Mouse (Mus musculus): ENCODE data around the gene Specc1. TPM values are rescaled to one million over a fixed set of nuclear protein-coding genes. Genes with fewer than 3 reads are reported as not detected.

Specc1 gene
- polyA plus RNA-seq, 2 experiments: 8.7 to 8.9 TPM

- ATAC-seq (ENCODE audit: low FRiP score, low read depth): no peak
- Histone ChIP-seq H3K27ac (replicated peaks; ENCODE audit: low read depth, low read length) (no peak overlapping the region), H3K4me2 (replicated peaks; ENCODE audit: low read depth, low read length, severe bottlenecking) (no peak overlapping the region), H3K9me3 (ENCODE audit: control insufficient read depth, low read length) (no peaks in the 10 kb centered on the region), H3K9ac (ENCODE audit: low read depth, low read length, severe bottlenecking) (no peak overlapping the region), H3K4me3 (replicated peaks; ENCODE audit: low read length) (no peak overlapping the region), H3K36me3 (ENCODE audit: control insufficient read depth, insufficient read depth, low read length) (no peaks in the 10 kb centered on the region), H3K27me3 (ENCODE audit: control insufficient read depth, insufficient read depth, low read length) (no peaks in the 10 kb centered on the region), H3K4me1 (ENCODE audit: control insufficient read depth, insufficient read depth, low read length) (no peaks in the 10 kb centered on the region)
- whole genome bisulfite sequencing: 38% methylated on average over 3 of the region's 3 CpGs
- DNase-seq (ENCODE audit: low spot score): peak; percentile 62
- TF ChIP-seq POLR2A (IDR thresholded peaks at IDR 0.05; ENCODE audit: borderline replicate concordance, extremely low read depth, insufficient read depth, insufficient read length): no peak
Measured at GRCm38 (mm10) chr11:62119871-62120270, 163.3 kb downstream of the Specc1 start.

DNA sequence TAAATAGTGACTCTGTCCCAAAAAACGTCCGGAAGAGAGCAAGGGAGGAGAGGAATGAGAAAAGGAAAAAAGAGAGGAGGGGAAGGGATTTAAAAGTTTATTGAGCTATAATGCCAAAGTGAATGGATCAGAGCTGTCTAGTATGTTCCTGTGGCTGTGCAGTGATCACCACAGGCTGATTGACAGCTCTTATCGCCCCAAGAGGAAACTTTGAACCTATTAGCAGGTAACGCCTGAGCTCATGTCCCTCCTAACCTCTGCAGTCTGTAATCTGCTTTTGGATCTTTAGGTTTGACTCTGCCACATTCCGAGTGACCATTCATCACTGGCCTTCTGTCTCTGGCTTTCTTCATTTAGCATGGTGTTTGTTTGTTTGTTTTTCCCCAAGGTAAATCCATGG, 164.8 kb downstream of the Specc1 start:
- no peak for DNase-seq (ENCODE audit: low spot score)
- Histone ChIP-seq H3K4me3 (replicated peaks; ENCODE audit: low read length) (no peak overlapping the region), H3K27ac (replicated peaks; ENCODE audit: low read depth, low read length) (no peak overlapping the region), H3K4me1 (ENCODE audit: control insufficient read depth, insufficient read depth, low read length) (no peaks in the 10 kb centered on the region), H3K36me3 (ENCODE audit: control insufficient read depth, insufficient read depth, low read length) (no peaks in the 10 kb centered on the region), H3K4me2 (replicated peaks; ENCODE audit: low read depth, low read length, severe bottlenecking) (no peak overlapping the region), H3K27me3 (ENCODE audit: control insufficient read depth, insufficient read depth, low read length) (no peaks in the 10 kb centered on the region), H3K9ac (ENCODE audit: low read depth, low read length, severe bottlenecking) (no peak overlapping the region), H3K9me3 (ENCODE audit: control insufficient read depth, low read length) (no peaks in the 10 kb centered on the region)
- TF ChIP-seq POLR2A (IDR thresholded peaks at IDR 0.05; ENCODE audit: borderline replicate concordance, extremely low read depth, insufficient read depth, insufficient read length): no peak
- no peak for ATAC-seq (ENCODE audit: low FRiP score, low read depth)
- 76% methylated on average over 5 of the region's 5 CpGs for WGBS

GRCm38 (mm10) chr11:62127692-62128091, 171.1 kb downstream of the Specc1 start:
- ATAC-seq (ENCODE audit: low FRiP score, low read depth): peak; percentile 74; the same call in 1 of the 2 replicates
- no peak for TF ChIP-seq POLR2A (IDR thresholded peaks at IDR 0.05; ENCODE audit: borderline replicate concordance, extremely low read depth, insufficient read depth, insufficient read length)
- Histone ChIP-seq H3K27ac (replicated peaks; ENCODE audit: low read depth, low read length) (no peak overlapping the region), H3K9me3 (ENCODE audit: control insufficient read depth, low read length) (no peaks in the 10 kb centered on the region), H3K9ac (ENCODE audit: low read depth, low read length, severe bottlenecking) (no peak overlapping the region), H3K36me3 (ENCODE audit: control insufficient read depth, insufficient read depth, low read length) (peaks cover 5% of the 10 kb centered on the region; the same call in 1 of the 2 replicates), H3K4me2 (replicated peaks; ENCODE audit: low read depth, low read length, severe bottlenecking) (no peak overlapping the region), H3K4me1 (ENCODE audit: control insufficient read depth, insufficient read depth, low read length) (no peaks in the 10 kb centered on the region), H3K27me3 (ENCODE audit: control insufficient read depth, insufficient read depth, low read length) (no peaks in the 10 kb centered on the region), H3K4me3 (replicated peaks; ENCODE audit: low read length) (no peak overlapping the region)
- 41% methylated on average over 3 of the region's 3 CpGs for WGBS
- peak; percentile 89 for DNase-seq (ENCODE audit: low spot score)

DNA sequence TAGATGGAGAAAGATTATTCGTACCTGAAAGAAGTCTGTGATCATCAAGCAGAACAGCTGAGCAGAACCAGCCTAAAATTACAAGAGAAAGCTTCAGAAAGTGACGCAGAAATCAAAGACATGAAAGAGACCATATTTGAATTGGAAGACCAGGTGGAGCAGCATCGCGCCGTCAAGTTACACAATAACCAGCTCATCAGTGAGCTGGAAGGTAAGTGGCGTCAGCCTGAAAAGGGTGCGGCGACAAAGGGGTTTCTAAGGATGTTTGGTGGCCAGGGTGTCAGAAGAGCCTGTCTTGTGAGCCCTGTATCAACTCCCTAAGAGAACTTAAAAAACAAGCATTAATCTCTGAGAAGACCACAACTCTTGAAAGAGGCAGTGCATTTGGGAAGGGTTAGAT, 171.6 kb downstream of the Specc1 start:
- TF ChIP-seq POLR2A (IDR thresholded peaks at IDR 0.05; ENCODE audit: borderline replicate concordance, extremely low read depth, insufficient read depth, insufficient read length): no peak
- no peak for ATAC-seq (ENCODE audit: low FRiP score, low read depth)

GRCm38 (mm10) chr11:62130191-62130590, 173.6 kb downstream of the Specc1 start:
- Histone ChIP-seq H3K36me3 (ENCODE audit: control insufficient read depth, insufficient read depth, low read length) (peaks cover 7% of the 10 kb centered on the region; the same call in 1 of the 2 replicates), H3K27me3 (ENCODE audit: control insufficient read depth, insufficient read depth, low read length) (no peaks in the 10 kb centered on the region), H3K4me1 (ENCODE audit: control insufficient read depth, insufficient read depth, low read length) (no peaks in the 10 kb centered on the region), H3K9ac (ENCODE audit: low read depth, low read length, severe bottlenecking) (no peak overlapping the region), H3K4me2 (replicated peaks; ENCODE audit: low read depth, low read length, severe bottlenecking) (no peak overlapping the region), H3K27ac (replicated peaks; ENCODE audit: low read depth, low read length) (no peak overlapping the region), H3K4me3 (replicated peaks; ENCODE audit: low read length) (no peak overlapping the region), H3K9me3 (ENCODE audit: control insufficient read depth, low read length) (no peaks in the 10 kb centered on the region)
- DNase-seq (ENCODE audit: low spot score): no peak
- ATAC-seq (ENCODE audit: low FRiP score, low read depth): no peak
- 84% methylated on average over 3 of the region's 3 CpGs for WGBS
- TF ChIP-seq POLR2A (IDR thresholded peaks at IDR 0.05; ENCODE audit: borderline replicate concordance, extremely low read depth, insufficient read depth, insufficient read length): no peak

More for the DNA sequence above, 171.6 kb downstream of the Specc1 start:
- Histone ChIP-seq H3K9ac (ENCODE audit: low read depth, low read length, severe bottlenecking) (no peak overlapping the region), H3K27ac (replicated peaks; ENCODE audit: low read depth, low read length) (no peak overlapping the region), H3K9me3 (ENCODE audit: control insufficient read depth, low read length) (no peaks in the 10 kb centered on the region), H3K4me3 (replicated peaks; ENCODE audit: low read length) (no peak overlapping the region), H3K4me2 (replicated peaks; ENCODE audit: low read depth, low read length, severe bottlenecking) (no peak overlapping the region), H3K4me1 (ENCODE audit: control insufficient read depth, insufficient read depth, low read length) (no peaks in the 10 kb centered on the region), H3K36me3 (ENCODE audit: control insufficient read depth, insufficient read depth, low read length) (peaks cover 7% of the 10 kb centered on the region; the same call in 1 of the 2 replicates), H3K27me3 (ENCODE audit: control insufficient read depth, insufficient read depth, low read length) (no peaks in the 10 kb centered on the region)
- DNase-seq (ENCODE audit: low spot score): no peak
- WGBS: 82% methylated on average over 8 of the region's 8 CpGs

All from limb, embryonic 14.5 days (tissue).